ENCODE assay signal across 15 mouse cellular contexts in genomic region chr2:138365391-138365790, GRCm38 (mm10).
"Had no signal": no experiment of that assay in that cellular context is flagged by ENCODE, and none has a peak within 500 bp of the region (broad histone marks: within the 10 kb centered on the region; RNA-seq: fewer than 3 reads in every experiment).

No protein-coding gene starts in this region.

- H3K27me3 ChIP-seq: lung, embryonic 15.5 days; megakaryocyte, embryonic 14.5 days; midbrain, embryonic 12.5 days; neural tube, embryonic 12.5 days; stomach, embryonic 15.5 days had no signal

- H3K4me1 ChIP-seq: lung, embryonic 15.5 days; megakaryocyte, embryonic 14.5 days; neural tube, embryonic 12.5 days; stomach, embryonic 15.5 days had no signal

- H3K27ac ChIP-seq: lung, embryonic 15.5 days; macrophage; midbrain, embryonic 12.5 days; neural tube, embryonic 12.5 days; stomach, embryonic 15.5 days; stomach, postnatal 0 days had no signal

- H3K9me3 ChIP-seq: lung, embryonic 15.5 days; midbrain, embryonic 12.5 days; neural tube, embryonic 12.5 days; stomach, embryonic 15.5 days had no signal

- H3K36me3 ChIP-seq: lung, embryonic 15.5 days; midbrain, embryonic 12.5 days; neural tube, embryonic 12.5 days; stomach, embryonic 15.5 days had no signal

- H3K9ac ChIP-seq: lung, embryonic 15.5 days; midbrain, embryonic 12.5 days; neural tube, embryonic 12.5 days; stomach, embryonic 15.5 days had no signal

- DNase-seq: lung, adult 2 months; lung, postnatal 14 days; midbrain, embryonic 14.5 days; right cerebral cortex, postnatal 14 days; thymus, adult 2 months; thymus, postnatal 25 days; thymus, postnatal 4 days had no signal

- H3K4me2 ChIP-seq: lung, embryonic 15.5 days; midbrain, embryonic 12.5 days; neural tube, embryonic 12.5 days; stomach, embryonic 15.5 days had no signal

- H3K4me3 ChIP-seq: lung, embryonic 15.5 days; megakaryocyte, embryonic 14.5 days; midbrain, embryonic 12.5 days; neural tube, embryonic 12.5 days; stomach, embryonic 15.5 days had no signal

- ATAC-seq: lung, postnatal 0 days had no signal
